Mouse (Mus musculus) ovary, adult 18-20 months (tissue): ENCODE data around the gene Gm11492.

Experiments used
- DNase-seq: peaks from one replicate; pipeline ENCODE4 v3.0.0; 2022; ENCODE audit warnings: low spot score, mixed read lengths

The Gm11492 gene

GRCm38 (mm10) chr11:87599395-87600089 is 33.1 kb downstream of the Gm11492 start:
- no peak for DNase-seq

- DNase-seq = no peak
These were observed 33.9 kb downstream of the Gm11492 start for GRCm38 (mm10) chr11:87600322-87600853.

- no peak for DNase-seq
These were observed 35.8 kb downstream of the Gm11492 start for GRCm38 (mm10) chr11:87602234-87602633.

GRCm38 (mm10) chr11:87603571-87603970 is 37.1 kb downstream of the Gm11492 start:
- DNase-seq = no peak

GRCm38 (mm10) chr11:87609264-87609663 is 42.8 kb downstream of the Gm11492 start:
- no peak for DNase-seq

GRCm38 (mm10) chr11:87611547-87611946 is 45.1 kb downstream of the Gm11492 start:
- DNase-seq = no peak

- no peak for DNase-seq
These were observed 47.5 kb downstream of the Gm11492 start for GRCm38 (mm10) chr11:87613972-87614371.

- DNase-seq = no peak
These were observed 49.1 kb downstream of the Gm11492 start for GRCm38 (mm10) chr11:87615551-87615950.

GRCm38 (mm10) chr11:87615952-87616351 is 49.5 kb downstream of the Gm11492 start:
- no peak for DNase-seq

GRCm38 (mm10) chr11:87616790-87617474 is 50.5 kb downstream of the Gm11492 start, which contains the start of gene Hsf5:
Hsf5 (plus strand) TSS chr11:87617164.
- DNase-seq = no peak

- DNase-seq = no peak
These were observed 51.2 kb downstream of the Gm11492 start for GRCm38 (mm10) chr11:87617606-87618005.
